Mouse (Mus musculus): Measurements from ENCODE around the gene Olfr399. TPM values are rescaled to one million over a fixed set of nuclear protein-coding genes. Genes with fewer than 3 reads are reported as not detected.

Gene Olfr399
- total RNA-seq (2021) (not detected), polyA plus RNA-seq (2012; rRNA removed) (not detected in 2 replicates)
- long read RNA-seq, result 0 reads

- Histone ChIP-seq H3K27me3 (ENCODE audit: control insufficient read depth, insufficient read depth, low read length) (no peaks in the 10 kb centered on the region), H3K4me1 (ENCODE audit: control insufficient read depth, insufficient read depth, low read length) (no peaks in the 10 kb centered on the region), H3K27ac (no peak within 1 kb of the TSS), H3K4me3 (no peak within 1 kb of the TSS), H3K36me3 (ENCODE audit: control insufficient read depth, insufficient read depth, low read length) (no peaks in the 10 kb centered on the region), H3K9ac (ENCODE audit: low read depth, low read length) (no peak within 1 kb of the TSS), H3K79me2 (replicated peaks; ENCODE audit: control insufficient read depth, insufficient read depth, low read length) (no peaks in the 10 kb centered on the region)
- 68% methylated on average over 2 of the region's 2 CpGs for WGBS
- no peak for DNase-seq
- intact Hi-C loops (cut with DNase I), result no loop called here
- TF ChIP-seq POLR2A (IDR thresholded peaks at IDR 0.05; ENCODE audit: insufficient read depth, low read depth, low read length) (no peak), EP300 (IDR thresholded peaks at IDR 0.05; ENCODE audit: insufficient read depth, low read depth, low read length) (no peak), CTCF (IDR thresholded peaks at IDR 0.05) (no peak)
Measured at GRCm38 (mm10) chr11:74056451-74056850, at the start of gene Olfr399, which contains the start of gene Olfr139. Gene Olfr399 (minus strand): TSS chr11:74056615. Gene Olfr139 (minus strand): TSS chr11:74056551.

- intact Hi-C loops (cut with DNase I), result no loop called here
- Histone ChIP-seq H3K27me3 (ENCODE audit: control insufficient read depth, insufficient read depth, low read length) (no peaks in the 10 kb centered on the region), H3K36me3 (ENCODE audit: control insufficient read depth, insufficient read depth, low read length) (no peaks in the 10 kb centered on the region), H3K79me2 (replicated peaks; ENCODE audit: control insufficient read depth, insufficient read depth, low read length) (no peaks in the 10 kb centered on the region), H3K9ac (ENCODE audit: low read depth, low read length) (no peak overlapping the region), H3K4me3 (no peak overlapping the region), H3K27ac (no peak overlapping the region), H3K4me1 (ENCODE audit: control insufficient read depth, insufficient read depth, low read length) (no peaks in the 10 kb centered on the region)
- TF ChIP-seq CTCF (IDR thresholded peaks at IDR 0.05), result no peak
- no peak for TF ChIP-seq POLR2A (IDR thresholded peaks at IDR 0.05; ENCODE audit: insufficient read depth, low read depth, low read length)
- no peak for TF ChIP-seq EP300 (IDR thresholded peaks at IDR 0.05; ENCODE audit: insufficient read depth, low read depth, low read length)
- 26% methylated on average over 5 of the region's 5 CpGs for whole genome bisulfite sequencing
- DNase-seq, result no peak
Measured at GRCm38 (mm10) chr11:74105066-74105465, 48.7 kb upstream of the Olfr399 start.

- 28% methylated on average over 2 of the region's 2 CpGs for WGBS
- Histone ChIP-seq H3K9ac (ENCODE audit: low read depth, low read length) (no peak overlapping the region), H3K27me3 (ENCODE audit: control insufficient read depth, insufficient read depth, low read length) (no peaks in the 10 kb centered on the region), H3K4me1 (ENCODE audit: control insufficient read depth, insufficient read depth, low read length) (no peaks in the 10 kb centered on the region), H3K4me3 (no peak overlapping the region), H3K36me3 (ENCODE audit: control insufficient read depth, insufficient read depth, low read length) (no peaks in the 10 kb centered on the region), H3K79me2 (replicated peaks; ENCODE audit: control insufficient read depth, insufficient read depth, low read length) (no peaks in the 10 kb centered on the region), H3K27ac (no peak overlapping the region)
- no peak for DNase-seq
- TF ChIP-seq EP300 (IDR thresholded peaks at IDR 0.05; ENCODE audit: insufficient read depth, low read depth, low read length), result no peak
- TF ChIP-seq POLR2A (IDR thresholded peaks at IDR 0.05; ENCODE audit: insufficient read depth, low read depth, low read length), result no peak
- no peak for TF ChIP-seq CTCF (IDR thresholded peaks at IDR 0.05)
- intact Hi-C loops (cut with DNase I), result no loop called here
Measured at GRCm38 (mm10) chr11:74101507-74101906, 45.1 kb upstream of the Olfr399 start.

- intact Hi-C loops (cut with DNase I), result no loop called here
- no peak for DNase-seq
- Histone ChIP-seq H3K36me3 (ENCODE audit: control insufficient read depth, insufficient read depth, low read length) (no peaks in the 10 kb centered on the region), H3K79me2 (replicated peaks; ENCODE audit: control insufficient read depth, insufficient read depth, low read length) (no peaks in the 10 kb centered on the region), H3K27ac (no peak overlapping the region), H3K4me3 (no peak overlapping the region), H3K9ac (ENCODE audit: low read depth, low read length) (no peak overlapping the region), H3K27me3 (ENCODE audit: control insufficient read depth, insufficient read depth, low read length) (no peaks in the 10 kb centered on the region), H3K4me1 (ENCODE audit: control insufficient read depth, insufficient read depth, low read length) (no peaks in the 10 kb centered on the region)
- no peak for TF ChIP-seq EP300 (IDR thresholded peaks at IDR 0.05; ENCODE audit: insufficient read depth, low read depth, low read length)
- WGBS, result 43% methylated on average over 2 of the region's 2 CpGs
Measured at GRCm38 (mm10) chr11:74100724-74101123, 44.3 kb upstream of the Olfr399 start.

GRCm38 (mm10) chr11:74069655-74070054, 13.2 kb upstream of the Olfr399 start, which contains the start of gene Zfp616:
Gene Zfp616 (plus strand): TSS chr11:74069955.
- Histone ChIP-seq H3K27me3 (ENCODE audit: control insufficient read depth, insufficient read depth, low read length) (no peaks in the 10 kb centered on the region), H3K4me3 (no peak within 1 kb of the TSS), H3K36me3 (ENCODE audit: control insufficient read depth, insufficient read depth, low read length) (no peaks in the 10 kb centered on the region), H3K4me1 (ENCODE audit: control insufficient read depth, insufficient read depth, low read length) (no peaks in the 10 kb centered on the region), H3K79me2 (replicated peaks; ENCODE audit: control insufficient read depth, insufficient read depth, low read length) (no peaks in the 10 kb centered on the region), H3K9ac (ENCODE audit: low read depth, low read length) (no peak within 1 kb of the TSS), H3K27ac (no peak within 1 kb of the TSS)
- intact Hi-C loops (cut with DNase I), result no loop called here
- 83% methylated on average over 1 of the region's 1 CpGs for WGBS
- no peak for DNase-seq
- TF ChIP-seq CTCF (IDR thresholded peaks at IDR 0.05), result no peak
- no peak for TF ChIP-seq EP300 (IDR thresholded peaks at IDR 0.05; ENCODE audit: insufficient read depth, low read depth, low read length)
- TF ChIP-seq POLR2A (IDR thresholded peaks at IDR 0.05; ENCODE audit: insufficient read depth, low read depth, low read length), result no peak

- TF ChIP-seq CTCF (IDR thresholded peaks at IDR 0.05), result no peak
- TF ChIP-seq POLR2A (IDR thresholded peaks at IDR 0.05; ENCODE audit: insufficient read depth, low read depth, low read length), result no peak
- TF ChIP-seq EP300 (IDR thresholded peaks at IDR 0.05; ENCODE audit: insufficient read depth, low read depth, low read length), result no peak
Measured at GRCm38 (mm10) chr11:74051347-74051746, 5.1 kb downstream of the Olfr399 start.

More at GRCm38 (mm10) chr11:74051347-74051746, 5.1 kb downstream of the Olfr399 start:
- WGBS, result 64% methylated on average over 3 of the region's 3 CpGs
- Histone ChIP-seq H3K27ac (no peak overlapping the region), H3K36me3 (ENCODE audit: control insufficient read depth, insufficient read depth, low read length) (no peaks in the 10 kb centered on the region), H3K4me3 (no peak overlapping the region), H3K79me2 (replicated peaks; ENCODE audit: control insufficient read depth, insufficient read depth, low read length) (no peaks in the 10 kb centered on the region), H3K4me1 (ENCODE audit: control insufficient read depth, insufficient read depth, low read length) (no peaks in the 10 kb centered on the region), H3K27me3 (ENCODE audit: control insufficient read depth, insufficient read depth, low read length) (no peaks in the 10 kb centered on the region), H3K9ac (ENCODE audit: low read depth, low read length) (no peak overlapping the region)
- intact Hi-C loops (cut with DNase I), result no loop called here
- DNase-seq, result no peak

Other genes with a start within 250 kb of the Olfr399 start
- not detected for gene Olfr392, start 239.6 kb downstream of the Olfr399 start, total RNA-seq (2021)
- gene Olfr392, start 239.6 kb downstream of the Olfr399 start, polyA plus RNA-seq (2012; rRNA removed), result not detected in 2 replicates
- not detected for gene Olfr393, start 205.2 kb downstream of the Olfr399 start, total RNA-seq (2021)
- gene Olfr393, start 205.2 kb downstream of the Olfr399 start, polyA plus RNA-seq (2012; rRNA removed), result not detected in 2 replicates
- gene Olfr394, start 165.8 kb downstream of the Olfr399 start, total RNA-seq (2021), result not detected
- gene Olfr394, start 165.8 kb downstream of the Olfr399 start, polyA plus RNA-seq (2012; rRNA removed), result not detected in 2 replicates
- gene Olfr395, start 147.3 kb downstream of the Olfr399 start, total RNA-seq (2021), result not detected
- gene Olfr395, start 147.3 kb downstream of the Olfr399 start, polyA plus RNA-seq (2012; rRNA removed), result not detected in 2 replicates
- not detected for gene Olfr23, start 119.9 kb downstream of the Olfr399 start, total RNA-seq (2021)
- not detected in 2 replicates for gene Olfr23, start 119.9 kb downstream of the Olfr399 start, polyA plus RNA-seq (2012; rRNA removed)
- not detected for gene Olfr397, start 95.8 kb downstream of the Olfr399 start, total RNA-seq (2021)
- not detected in 2 replicates for gene Olfr397, start 95.8 kb downstream of the Olfr399 start, polyA plus RNA-seq (2012; rRNA removed)
- not detected for gene Olfr398, start 66.2 kb downstream of the Olfr399 start, total RNA-seq (2021)
- not detected in 2 replicates for gene Olfr398, start 66.2 kb downstream of the Olfr399 start, polyA plus RNA-seq (2012; rRNA removed)
- gene Olfr139, start 64 bp downstream of the Olfr399 start, total RNA-seq (2021), result not detected
- not detected in 2 replicates for gene Olfr139, start 64 bp downstream of the Olfr399 start, polyA plus RNA-seq (2012; rRNA removed)
- gene Zfp616, start 13.3 kb upstream of the Olfr399 start, total RNA-seq (2021), result not detected
- gene Zfp616, start 13.3 kb upstream of the Olfr399 start, polyA plus RNA-seq (2012; rRNA removed), result not detected in 2 replicates
- not detected for gene Olfr401, start 57.1 kb upstream of the Olfr399 start, total RNA-seq (2021)
- gene Olfr401, start 57.1 kb upstream of the Olfr399 start, polyA plus RNA-seq (2012; rRNA removed), result not detected in 2 replicates
- gene Olfr402, start 96.9 kb upstream of the Olfr399 start, total RNA-seq (2021), result not detected
- not detected in 2 replicates for gene Olfr402, start 96.9 kb upstream of the Olfr399 start, polyA plus RNA-seq (2012; rRNA removed)
- gene Olfr403, start 129.6 kb upstream of the Olfr399 start, total RNA-seq (2021), result not detected
- not detected in 2 replicates for gene Olfr403, start 129.6 kb upstream of the Olfr399 start, polyA plus RNA-seq (2012; rRNA removed)
- not detected for gene Olfr43, start 154.8 kb upstream of the Olfr399 start, total RNA-seq (2021)
- not detected in 2 replicates for gene Olfr43, start 154.8 kb upstream of the Olfr399 start, polyA plus RNA-seq (2012; rRNA removed)
- gene Olfr406, start 203.2 kb upstream of the Olfr399 start, total RNA-seq (2021), result not detected
- not detected in 2 replicates for gene Olfr406, start 203.2 kb upstream of the Olfr399 start, polyA plus RNA-seq (2012; rRNA removed)
- gene Olfr59, start 227.1 kb upstream of the Olfr399 start, total RNA-seq (2021), result not detected
- not detected in 2 replicates for gene Olfr59, start 227.1 kb upstream of the Olfr399 start, polyA plus RNA-seq (2012; rRNA removed)